Mouse (Mus musculus) myocyte (in vitro differentiated cells): ENCODE results near the gene Stat3.

Source experiments
- E2F4 ChIP-seq: IDR thresholded peaks from one replicate; pipeline ENCODE4 v1.6.1; 2011; ENCODE audit warnings: mild to moderate bottlenecking, control low read depth, moderate library complexity; ENCODE audit not compliant: insufficient read depth
- MYOD1 ChIP-seq, 3 experiments: IDR thresholded peaks; one replicate each; pipeline ENCODE4 v1.6.1; 2011; ENCODE audit warnings: control low read depth in 2 of 3, low read depth in 2 of 3, mild to moderate bottlenecking in 2 of 3, moderate library complexity in 1 of 3; ENCODE audit not compliant: insufficient read length in 2 of 3, control insufficient read depth in 1 of 3
- POLR2AphosphoS2 ChIP-seq: IDR thresholded peaks from one replicate; pipeline ENCODE4 v1.6.1; 2011; ENCODE audit warnings: low read depth, control low read depth; ENCODE audit not compliant: insufficient read length
- USF1 ChIP-seq: IDR thresholded peaks from one replicate; pipeline ENCODE4 v1.6.1; 2011; ENCODE audit warnings: low read depth, mild to moderate bottlenecking, control low read depth, moderate library complexity

DNA sequence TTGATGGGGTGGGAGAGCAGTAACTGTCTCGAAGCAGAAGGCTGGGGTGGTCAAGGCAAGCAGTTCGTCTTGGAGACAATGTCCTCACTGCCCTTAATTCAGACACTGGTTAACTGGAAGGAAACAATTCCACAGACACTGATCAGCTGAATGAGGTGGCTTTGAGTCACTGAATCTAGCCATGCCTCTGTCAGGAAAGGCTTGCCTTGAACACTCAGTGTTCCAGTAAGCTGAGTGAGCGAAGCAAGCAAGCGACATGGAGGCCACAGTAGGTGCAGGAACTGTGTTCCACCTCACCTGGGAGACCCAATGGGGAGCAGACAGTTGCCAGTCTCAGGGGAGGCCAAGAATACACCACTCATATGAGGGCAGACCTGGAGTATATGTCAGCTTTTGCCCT lies 52.1 kb downstream of the Stat3 start:
- TF ChIP-seq MYOD1 (IDR thresholded peaks at IDR 0.05; ENCODE audit: control insufficient read depth in 1 of 3, insufficient read length in 2 of 3, low read depth in 2 of 3) (no peak), POLR2AphosphoS2 (no peak), E2F4 (no peak), USF1 (no peak)
